ENCODE assay signal across 8 mouse cellular contexts in genomic region chr11:120230841-120231370, GRCm38 (mm10). TPM values are rescaled to one million over a fixed set of nuclear protein-coding genes. Genes with fewer than 3 reads are reported as not detected.
DNase-seq lines count a peak whose midpoint lies in the region; ATAC-seq and TF ChIP-seq lines count a peak whose summit lies in the region.

No protein-coding gene starts in this region.

- H3K4me3 ChIP-seq in hindbrain, embryonic 11.5 days (ENCODE audit: low read depth, low read length), result peak overlapping the region; percentile 87
- peak overlapping the region; percentile 66 to 70 for H3K4me3 ChIP-seq in liver, embryonic 14.5 days (ENCODE audit: insufficient read depth in 1 of 2, low read depth in 2 of 2, low read length in 2 of 2)
- peak overlapping the region; percentile 96 for H3K4me3 ChIP-seq in small intestine, adult 2 months (ENCODE audit: low read depth, low read length)

- TF ChIP-seq EP300 in liver, embryonic 14.5 days (IDR thresholded peaks at IDR 0.05; ENCODE audit: low read depth), result no peak

- no peak; the same call in 1 of the 2 replicates for ATAC-seq in hindbrain, embryonic 11.5 days (ENCODE audit: low FRiP score)
- ATAC-seq in liver, embryonic 14.5 days (ENCODE audit: insufficient read depth), result peak; percentile 1; the same call in 1 of the 2 replicates

- peaks cover 33% of the 10 kb centered on the region for H3K4me1 ChIP-seq in hindbrain, embryonic 11.5 days (replicated peaks; ENCODE audit: control insufficient read depth, insufficient read depth, low read length)
- peaks cover 9 to 31% of the 10 kb centered on the region in 2 experiments for H3K4me1 ChIP-seq in liver, embryonic 14.5 days (replicated peaks; ENCODE audit: control insufficient read depth in 2 of 2, insufficient read depth in 2 of 2, low read length in 1 of 2)
- peaks cover 18% of the 10 kb centered on the region for H3K4me1 ChIP-seq in small intestine, adult 2 months (ENCODE audit: control insufficient read depth, insufficient read depth, insufficient read length, low read length)

- TF ChIP-seq CTCF in liver, embryonic 14.5 days (IDR thresholded peaks at IDR 0.05; ENCODE audit: low read depth), result 0 out of 2 replicates have a peak, but pooled peaks have one; percentile 10
- no peak for TF ChIP-seq CTCF in small intestine, adult 2 months (IDR thresholded peaks at IDR 0.05; ENCODE audit: extremely low read depth, insufficient read length, insufficient replicate concordance, low read depth, low read length)

- under 1% methylated on average over 40 of the region's 58 CpGs for WGBS in hindbrain, embryonic 11.5 days
- WGBS in liver, embryonic 14.5 days (ENCODE audit: insufficient replicate concordance), result under 1% methylated on average over 58 of the region's 58 CpGs
- under 1% methylated on average over 58 of the region's 58 CpGs for WGBS in small intestine, adult 2 months

- H3K4me2 ChIP-seq in hindbrain, embryonic 11.5 days (replicated peaks; ENCODE audit: low read depth, low read length), result peak overlapping the region; percentile 79
- H3K4me2 ChIP-seq in liver, embryonic 14.5 days (ENCODE audit: low read depth), result peak overlapping the region; percentile 71

- no peak for TF ChIP-seq POLR2A in small intestine, adult 2 months (IDR thresholded peaks at IDR 0.05; ENCODE audit: low read depth, low read length)

- H3K27me3 ChIP-seq in hindbrain, embryonic 11.5 days (ENCODE audit: control insufficient read depth, insufficient read depth, low read length), result no peaks in the 10 kb centered on the region
- H3K27me3 ChIP-seq in liver, embryonic 14.5 days (ENCODE audit: control insufficient read depth, insufficient read depth, low read length), result peaks cover 69% of the 10 kb centered on the region
- no peaks in the 10 kb centered on the region for H3K27me3 ChIP-seq in small intestine, adult 2 months (ENCODE audit: control insufficient read depth, insufficient read depth, low read length)

- DNase-seq in adrenal gland, adult 18-20 months (ENCODE audit: low spot score in 2 of 2), result peak; percentile 57 to 65
- no peak for DNase-seq in adrenal gland, postnatal 4 days (ENCODE audit: low spot score in 2 of 2)
- DNase-seq in retina, embryonic 14.5 days (ENCODE audit: low spot score), result peak; percentile 67
- DNase-seq in retina, postnatal 1 day, result no peak
- peak; percentile 77 for DNase-seq in embryo, embryonic 9.5 days (ENCODE audit: extremely low spot score)
- peak; percentile 77 for DNase-seq in hindbrain, embryonic 11.5 days (ENCODE audit: low spot score)
- DNase-seq in liver, embryonic 14.5 days (ENCODE audit: low read depth in 3 of 3, low spot score in 3 of 3), result no peak

- H3K9me3 ChIP-seq in hindbrain, embryonic 11.5 days (ENCODE audit: control insufficient read depth, low read length), result no peaks in the 10 kb centered on the region
- no peaks in the 10 kb centered on the region for H3K9me3 ChIP-seq in liver, embryonic 14.5 days (ENCODE audit: control insufficient read depth, low read length)

- peak overlapping the region; percentile 99 for H3K9ac ChIP-seq in hindbrain, embryonic 11.5 days (ENCODE audit: low read depth, low read length)
- peak overlapping the region; percentile 58 for H3K9ac ChIP-seq in liver, embryonic 14.5 days (replicated peaks)

- H3K27ac ChIP-seq in hindbrain, embryonic 11.5 days (ENCODE audit: low read depth, low read length), result peak overlapping the region; percentile 99
- H3K27ac ChIP-seq in liver, embryonic 14.5 days, result no peak overlapping the region; the same call in 1 of the 2 replicates
- peak overlapping the region; percentile 83 for H3K27ac ChIP-seq in small intestine, adult 2 months (ENCODE audit: insufficient read depth, low read depth, low read length)

- no peaks in the 10 kb centered on the region for H3K36me3 ChIP-seq in hindbrain, embryonic 11.5 days (ENCODE audit: control insufficient read depth, insufficient read depth, low read length)
- H3K36me3 ChIP-seq in liver, embryonic 14.5 days (replicated peaks; ENCODE audit: control insufficient read depth, insufficient read depth, low read depth), result no peaks in the 10 kb centered on the region
- H3K36me3 ChIP-seq in small intestine, adult 2 months (ENCODE audit: control insufficient read depth, insufficient read depth, low read length), result no peaks in the 10 kb centered on the region

RNA-seq across cellular contexts. Expression of gene Bahcc1, which starts 1.8 kb away (rescaled TPM):
- total RNA-seq in adrenal gland, adult 18-20 months (2021), result 1 to 10 TPM; 7.8 to 8.9 TPM
- 10 to 100 TPM; 25.3 to 26.7 TPM for total RNA-seq in adrenal gland, postnatal 4 days (2021)
- 18.1 and 23.1 TPM in 2 replicates for polyA plus RNA-seq in hindbrain, embryonic 11.5 days (2014; fragmentation: Nextera tagmentation; extraction: Ambion mirVana)
- polyA plus RNA-seq in liver, embryonic 14.5 days (2012; rRNA removed), result 1.5 and 1.6 TPM in 2 replicates
- polyA plus RNA-seq in liver, embryonic 14.5 days (2014; fragmentation: Nextera tagmentation; extraction: Ambion mirVana), result 0.75 and 1.2 TPM in 2 replicates
- polyA plus RNA-seq in small intestine, adult 2 months (2012; rRNA removed), result 7.0 and 15.4 TPM in 2 replicates

Comparison
In these comparisons a context has a peak if more than half of its experiments do, and no peak if none do; other contexts are left out.
1. DNase-seq: peak in adrenal gland, adult 18-20 months (2 of 2), retina, embryonic 14.5 days (single experiment), embryo, embryonic 9.5 days (single experiment) and hindbrain, embryonic 11.5 days (single experiment); none in adrenal gland, postnatal 4 days (0 of 2), retina, postnatal 1 day (single experiment) and liver, embryonic 14.5 days (0 of 3).
2. Peak in every context shown above with its lines, with median percentiles within 50 percentile points of each other: H3K4me3 ChIP-seq.